Mouse (Mus musculus) megakaryocyte, adult 5-6 weeks (primary cell): ENCODE data around the gene Meis1. TPM values are rescaled to one million over a fixed set of nuclear protein-coding genes. Genes with fewer than 3 reads are reported as not detected.

ENCODE experiments used
- ATAC-seq: 2 replicates; pipeline ENCODE4 v1.8.0; 2016; ENCODE audit warnings: mild to moderate bottlenecking, inconsistent platforms; ENCODE audit not compliant: poor library complexity, severe bottlenecking
- total RNA-seq, 2 experiments: library from RNA; stranded (forward) in 1 of 2; stranded (reverse) in 1 of 2; fragments of 153-499, 151-499 nt in 1 of 2; fragments of 221-1000, 200-1000 nt in 1 of 2; gene quantifications; 2 replicates each; pipeline versions ENCODE4 v1.2.3 to v1.2.4; 2015 to 2017

The Meis1 gene
- total RNA-seq, 2 experiments from 2014 or later = 4.2 to 6.0 TPM

GRCm38 (mm10) chr11:18954852-18955251 is 63.9 kb downstream of the Meis1 start:
- no peak for ATAC-seq

DNA sequence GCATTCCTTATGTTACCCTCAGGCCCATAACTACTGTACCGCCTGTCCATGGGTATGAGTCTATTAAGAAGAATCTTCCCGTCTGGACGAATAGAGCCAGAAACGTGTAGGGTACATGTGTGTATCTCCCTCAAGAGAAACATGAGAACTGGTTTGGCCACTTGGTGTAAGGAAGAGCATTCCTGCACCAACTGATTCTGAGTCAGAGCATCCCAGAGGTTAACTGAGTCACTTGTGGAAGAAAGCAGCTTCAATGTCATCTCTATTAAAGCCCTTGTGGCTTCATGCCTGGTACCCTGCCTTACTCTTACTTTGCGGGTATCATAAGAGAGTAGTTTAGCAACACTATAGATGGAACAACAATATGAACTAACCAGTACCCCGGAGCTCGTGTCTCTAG is 64.9 kb downstream of the Meis1 start:
- ATAC-seq = no peak

GRCm38 (mm10) chr11:18948600-18949295 is 70.0 kb downstream of the Meis1 start:
- ATAC-seq = peak; percentile 49

GRCm38 (mm10) chr11:18947434-18947833 is 71.4 kb downstream of the Meis1 start:
- ATAC-seq = no peak

DNA sequence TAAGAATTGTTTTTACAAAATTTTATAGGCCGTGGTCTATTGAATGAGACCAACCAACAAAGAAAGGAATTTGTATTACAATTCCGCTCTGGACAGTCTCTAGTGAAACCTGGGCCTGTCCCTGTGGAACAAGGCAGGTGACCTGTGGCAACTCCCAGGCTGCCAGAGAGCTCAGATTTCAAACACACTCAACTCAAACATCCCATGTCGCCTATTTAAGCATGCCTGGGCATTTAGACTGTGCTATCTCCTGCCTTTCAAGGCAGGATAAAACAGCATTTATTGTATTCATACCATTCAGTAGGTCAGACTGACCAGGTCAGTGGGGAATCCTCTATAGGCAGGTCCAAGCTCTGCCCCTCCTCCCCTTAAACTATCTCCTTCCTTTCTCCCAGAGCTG is 73.0 kb downstream of the Meis1 start:
- ATAC-seq = no peak

DNA sequence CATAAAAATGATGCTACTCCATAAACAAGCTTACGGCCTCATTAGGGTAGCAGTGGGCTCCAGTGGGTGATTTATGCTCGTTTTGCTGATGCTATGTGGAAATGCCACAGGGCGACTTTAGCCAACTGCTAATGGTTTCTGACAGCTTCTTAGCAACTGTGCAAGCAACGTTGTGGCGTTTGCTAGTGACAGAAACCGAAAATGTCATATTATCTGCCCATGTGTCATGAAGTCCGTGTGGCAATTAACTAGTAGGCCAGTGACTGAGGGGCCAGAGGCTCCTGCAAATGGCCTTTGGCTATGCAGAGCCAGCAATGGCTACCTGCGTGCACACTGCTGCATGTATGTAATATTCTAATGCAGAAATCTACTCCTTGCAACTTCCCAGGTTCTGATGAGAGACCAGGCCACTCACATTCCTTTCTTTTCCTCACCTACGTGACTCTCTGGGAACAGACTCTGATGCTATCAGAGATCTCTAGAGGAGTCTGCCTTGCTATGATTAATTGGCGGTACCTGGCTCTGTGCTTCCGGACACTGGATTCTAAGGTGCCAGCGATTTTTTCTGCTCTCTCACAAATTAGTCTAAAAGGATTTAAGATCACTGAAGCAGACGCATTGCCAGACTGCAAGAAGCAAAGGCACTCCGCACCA is 73.7 kb downstream of the Meis1 start:
- ATAC-seq = no peak

DNA sequence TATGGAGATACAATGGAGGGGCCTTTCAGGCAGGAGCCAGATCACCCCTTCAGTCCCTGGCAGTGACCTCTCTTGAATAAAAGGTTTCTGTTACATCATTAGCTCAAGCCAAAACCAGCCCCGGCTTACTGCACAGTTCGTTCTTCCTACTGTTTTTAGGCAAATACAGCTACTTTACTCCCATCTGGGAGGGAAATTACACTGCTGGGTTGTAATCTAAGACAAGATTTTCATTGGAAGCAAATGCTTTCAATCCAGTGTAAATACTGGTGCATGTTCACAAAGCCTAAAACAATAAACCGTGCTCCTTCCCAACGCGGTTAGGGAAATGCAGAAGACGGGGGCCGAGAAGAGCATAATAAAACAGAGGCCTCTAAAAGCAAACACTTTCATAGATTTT is 74.6 kb downstream of the Meis1 start:
- no peak for ATAC-seq

GRCm38 (mm10) chr11:18942990-18943389 is 75.8 kb downstream of the Meis1 start:
- no peak for ATAC-seq

DNA sequence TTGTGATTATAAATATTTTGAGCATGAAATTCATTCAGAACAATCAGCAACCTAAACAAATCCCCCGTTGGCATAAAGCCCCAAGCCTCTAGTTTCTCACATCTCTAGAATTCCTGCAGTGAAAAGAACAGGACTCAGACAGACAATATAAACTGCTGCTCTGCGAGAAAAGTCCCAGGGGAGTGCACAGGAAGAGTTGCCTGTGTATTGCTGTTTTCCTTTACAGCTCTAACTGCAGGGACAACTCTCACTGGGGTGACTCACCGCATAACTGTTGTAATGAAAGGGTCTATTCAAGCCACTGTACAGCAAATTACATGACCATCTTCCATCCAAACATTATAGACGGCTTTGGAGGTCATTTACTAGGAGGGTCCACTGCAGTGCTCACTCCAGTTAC is 77.9 kb downstream of the Meis1 start:
- ATAC-seq = no peak

- no peak for ATAC-seq
Observed at GRCm38 (mm10) chr11:18934921-18935320, 83.9 kb downstream of the Meis1 start.

- no peak for ATAC-seq
Observed at GRCm38 (mm10) chr11:18931001-18931874, 87.5 kb downstream of the Meis1 start.

DNA sequence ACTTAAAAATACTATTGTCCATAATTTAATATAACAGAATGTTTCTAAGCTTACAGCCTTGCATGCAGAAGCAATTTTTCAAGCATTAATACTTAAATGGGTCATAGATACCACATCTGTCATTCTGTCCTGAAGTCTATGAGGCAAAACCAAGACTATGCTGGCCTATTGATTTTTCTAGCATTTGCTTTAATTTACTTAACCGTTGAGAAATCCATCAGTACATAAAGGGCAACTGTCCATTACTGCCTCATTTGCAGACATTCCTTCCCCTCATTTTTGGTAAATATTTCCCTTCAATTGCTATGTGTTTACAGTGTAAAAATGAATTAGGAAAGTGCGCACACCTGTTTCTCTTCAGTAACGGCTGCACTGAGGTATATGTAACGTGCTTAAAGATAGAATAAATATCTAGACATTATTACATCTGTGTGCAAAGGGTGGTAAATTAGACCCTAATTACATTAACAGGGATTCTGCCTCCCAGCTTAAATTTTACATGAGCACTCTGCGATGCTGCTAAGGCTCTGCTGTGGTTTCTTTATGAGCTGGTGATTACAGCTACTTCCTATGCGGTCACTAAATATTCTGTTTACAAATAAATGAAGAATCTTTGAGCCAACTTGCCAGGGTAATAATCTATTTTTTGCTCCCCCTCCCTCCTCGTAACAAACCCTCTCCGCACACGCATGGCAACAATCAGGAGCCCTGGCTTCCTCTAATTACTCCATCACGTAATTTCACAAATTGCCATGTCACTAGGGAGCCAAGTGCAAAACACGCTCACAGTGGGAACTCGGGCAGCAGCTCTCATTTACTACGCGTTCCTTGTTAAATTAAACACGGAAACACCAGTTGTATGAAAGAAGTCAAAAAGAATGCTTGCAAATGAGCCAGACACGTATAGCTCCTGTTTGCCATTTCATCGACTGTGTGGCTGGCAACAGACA is 88.7 kb downstream of the Meis1 start:
- ATAC-seq = peak; percentile 67

DNA sequence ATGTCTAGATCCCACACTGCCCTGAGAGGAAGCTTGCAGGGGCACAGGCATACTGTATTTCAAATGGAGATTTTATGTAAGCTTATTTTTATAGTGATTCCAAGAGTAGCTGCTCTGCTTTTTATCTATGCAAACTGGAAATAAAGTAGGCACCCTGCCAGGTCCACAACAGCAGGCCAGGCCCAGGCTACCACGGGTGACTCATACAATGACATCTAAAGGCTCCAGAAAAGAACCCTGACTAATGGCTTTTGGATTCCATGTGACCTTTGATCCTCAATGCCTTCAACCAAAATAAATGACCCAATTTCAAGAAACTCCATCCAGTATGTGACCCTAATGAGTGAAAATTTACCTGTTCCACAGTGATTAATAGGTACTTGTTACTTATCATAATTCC is 91.4 kb downstream of the Meis1 start:
- ATAC-seq = no peak

- no peak for ATAC-seq
Observed at GRCm38 (mm10) chr11:18926798-18927197, 92.0 kb downstream of the Meis1 start.

DNA sequence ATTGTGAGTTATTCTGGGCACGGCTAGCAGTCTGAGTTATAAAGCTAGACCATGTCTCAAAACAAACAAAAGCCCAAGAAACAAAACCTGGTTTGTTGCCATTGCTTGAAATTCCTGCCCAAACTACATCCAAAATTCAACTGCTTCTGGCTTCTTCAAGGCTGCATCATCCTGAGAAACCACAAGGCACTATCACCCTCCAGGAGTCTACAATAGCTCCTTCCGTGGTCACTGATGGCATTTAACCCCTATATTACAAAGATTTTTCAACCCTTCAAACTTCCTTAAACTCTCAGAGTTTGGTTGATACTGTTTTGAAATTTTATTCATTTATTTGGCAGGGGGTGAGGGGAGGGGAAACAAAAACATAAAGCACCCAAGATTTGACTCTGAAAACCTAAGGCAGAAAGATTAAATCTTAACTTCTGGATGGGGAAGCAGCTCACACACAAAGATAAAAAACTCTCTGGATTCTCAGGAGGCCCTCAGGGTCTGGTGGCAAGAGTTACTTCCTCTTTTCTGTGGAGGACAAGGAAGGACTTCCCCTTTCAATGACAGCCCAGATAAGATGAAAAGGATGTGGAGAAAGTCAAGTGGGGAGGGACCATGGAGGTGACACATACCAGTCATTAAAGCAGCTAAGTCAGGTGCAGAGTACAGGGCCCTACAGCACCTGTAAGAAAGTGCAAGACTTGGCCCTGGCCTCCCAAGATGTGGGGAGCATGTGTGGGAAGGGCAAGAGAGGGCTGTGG is 94.0 kb downstream of the Meis1 start:
- ATAC-seq = peak; percentile 97

DNA sequence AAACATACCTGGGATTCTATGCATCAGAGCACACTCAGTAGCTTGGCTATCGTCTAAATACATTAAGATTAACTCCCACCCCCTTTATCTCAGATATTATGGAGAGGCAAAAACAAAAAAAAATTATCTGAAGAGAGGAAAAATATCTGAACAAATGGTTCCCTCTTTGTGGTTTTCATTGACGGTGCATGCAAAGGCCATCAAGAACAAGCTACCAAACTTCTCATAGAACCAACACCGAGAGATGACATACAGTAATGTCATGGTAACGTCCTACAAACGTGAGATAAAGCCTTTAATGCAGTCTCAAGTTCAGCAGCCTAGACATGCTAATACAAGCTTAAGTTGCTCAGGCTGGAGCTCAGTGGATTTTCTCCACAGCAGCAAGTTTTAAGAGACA is 95.5 kb downstream of the Meis1 start:
- ATAC-seq = no peak

GRCm38 (mm10) chr11:18920651-18921050 is 98.1 kb downstream of the Meis1 start:
- no peak for ATAC-seq

DNA sequence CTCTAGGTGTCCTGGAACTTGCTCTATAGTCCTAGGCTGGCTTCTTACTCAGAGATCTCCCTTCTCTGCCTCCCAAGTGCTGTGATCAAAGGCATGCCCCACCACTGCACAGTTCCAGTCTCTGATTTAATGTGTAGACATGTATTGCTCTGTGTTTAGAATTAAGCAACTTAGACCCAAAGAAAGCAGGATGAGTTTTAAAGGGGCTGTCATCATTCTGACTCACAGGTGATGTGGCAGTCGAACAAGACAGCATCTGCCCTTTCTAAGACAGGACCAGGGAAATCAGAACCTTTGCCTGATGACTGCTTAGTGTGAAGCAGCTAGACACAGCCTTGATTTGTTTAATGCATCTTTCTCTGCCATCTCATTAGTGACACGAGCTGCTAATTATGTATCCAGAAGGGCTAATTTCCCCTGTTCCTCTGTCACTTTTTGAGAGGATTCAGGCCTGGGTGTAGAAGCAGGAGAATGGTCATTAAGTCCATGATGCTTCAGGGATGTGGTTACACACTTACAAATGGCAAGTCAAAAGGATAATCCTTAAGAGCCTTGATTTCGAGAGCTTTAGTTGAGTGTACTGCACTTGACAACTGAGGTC is 99.5 kb downstream of the Meis1 start:
- ATAC-seq = no peak

DNA sequence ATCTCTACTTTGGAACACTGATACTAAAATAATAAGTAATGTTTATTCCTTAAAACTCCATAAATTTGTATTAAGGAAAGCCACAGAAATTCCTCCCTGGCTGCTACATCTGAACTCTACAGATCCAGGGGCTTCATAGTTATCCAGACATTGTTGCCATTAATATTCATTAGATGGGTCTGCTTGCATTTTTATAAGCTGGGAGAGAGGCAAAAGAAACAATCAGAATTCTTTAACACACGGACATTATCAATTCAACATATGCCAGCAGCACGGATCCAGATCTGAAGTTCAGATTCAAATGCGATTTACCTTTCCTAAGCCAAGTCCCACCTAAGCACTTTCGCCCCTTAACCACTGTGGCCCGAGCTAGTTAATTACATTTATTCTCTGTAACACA is 100.9 kb downstream of the Meis1 start:
- no peak for ATAC-seq
